Mouse (Mus musculus) limb, embryonic 15.5 days (tissue): Measurements from ENCODE around the gene Tnk2. TPM values are rescaled to one million over a fixed set of nuclear protein-coding genes. Genes with fewer than 3 reads are reported as not detected.

Experiments
- ATAC-seq: fragments of 200-750 bp; cut with Nextera tagmentation; 2 replicates; pipeline ENCODE4 v1.8.0; 2017; ENCODE audit warnings: low read depth, moderate TSS enrichment; ENCODE audit not compliant: insufficient number of reproducible peaks, low FRiP score, low TSS enrichment
- H3K27ac ChIP-seq: fragments of 300-500 bp; sonication (generic); 2 replicates; pipeline ENCODE4 v1.5.1; 2015; ENCODE audit warnings: moderate library complexity, mild to moderate bottlenecking, inconsistent platforms
- H3K27me3 ChIP-seq: fragments of 300-500 bp; sonication (generic); 2 replicates; pipeline ENCODE4 v1.6.1; 2015; ENCODE audit warnings: inconsistent platforms
- H3K36me3 ChIP-seq: fragments of 300-500 bp; sonication (generic); 2 replicates; pipeline ENCODE4 v1.6.1; 2015; ENCODE audit warnings: inconsistent platforms
- H3K4me1 ChIP-seq: fragments of 300-500 bp; sonication (generic); 2 replicates; pipeline ENCODE4 v1.6.1; 2015; ENCODE audit warnings: inconsistent platforms
- H3K4me2 ChIP-seq: fragments of 300-500 bp; sonication (generic); 2 replicates; pipeline ENCODE4 v1.6.1; 2015; ENCODE audit warnings: mild to moderate bottlenecking, inconsistent platforms
- H3K4me3 ChIP-seq: fragments of 300-500 bp; sonication (generic); 2 replicates; pipeline ENCODE4 v1.5.1; 2015; ENCODE audit warnings: mild to moderate bottlenecking, inconsistent platforms
- H3K9ac ChIP-seq: fragments of 300-500 bp; sonication (generic); 2 replicates; pipeline ENCODE4 v1.6.1; 2015; ENCODE audit warnings: inconsistent platforms
- H3K9me3 ChIP-seq: fragments of 300-500 bp; sonication (generic); 2 replicates; pipeline ENCODE4 v1.6.1; 2016; ENCODE audit warnings: inconsistent platforms
- WGBS: fragments of 180-500 bp; shearing (Covaris S2); methylation state at CpG from one replicate; pipeline ENCODE4 v1.1.7; 2015; 5-methylcytosine and 5-hydroxymethylcytosine counted together
- polyA plus RNA-seq: library from polyadenylated mRNA; unstranded; fragments of >200 nt; fragmentation: Nextera tagmentation; extraction: Ambion mirVana; gene quantifications from 2 replicates; pipeline ENCODE4 v1.2.1, GENCODE M21; 2015

Gene Tnk2
- polyA plus RNA-seq, 1 experiment from 2014 or later: 13.9 TPM

- no peaks in the 10 kb centered on the region for H3K27me3 ChIP-seq
Observed at GRCm38 (mm10) chr16:32610460-32611255, 33.0 kb upstream of the Tnk2 start.

GRCm38 (mm10) chr16:32612052-32612451 is 31.6 kb upstream of the Tnk2 start:
- Histone ChIP-seq H3K4me3 (no peak overlapping the region), H3K27ac (no peak overlapping the region), H3K9me3 (no peaks in the 10 kb centered on the region), H3K27me3 (no peaks in the 10 kb centered on the region), H3K4me1 (peaks cover 13% of the 10 kb centered on the region; the same call in 1 of the 2 replicates), H3K9ac (no peak overlapping the region), H3K36me3 (peaks cover 16% of the 10 kb centered on the region; the same call in 1 of the 2 replicates), H3K4me2 (no peak overlapping the region)
- no peak for ATAC-seq
- 69% methylated on average over 1 of the region's 1 CpGs for WGBS

More at GRCm38 (mm10) chr16:32610460-32611255, 33.0 kb upstream of the Tnk2 start:
- Histone ChIP-seq H3K9ac (no peak overlapping the region), H3K9me3 (no peaks in the 10 kb centered on the region), H3K36me3 (peaks cover 10% of the 10 kb centered on the region; the same call in 1 of the 2 replicates), H3K4me1 (peaks cover 13% of the 10 kb centered on the region; the same call in 1 of the 2 replicates), H3K4me3 (peak overlapping the region; percentile 79; the same call in 1 of the 2 replicates), H3K27ac (no peak overlapping the region), H3K4me2 (0 out of 2 replicates have a peak overlapping the region, but pooled peaks have one; percentile 93)
- 80% methylated on average over 5 of the region's 5 CpGs for WGBS
- no peak for ATAC-seq

- Histone ChIP-seq H3K4me3 (no peak overlapping the region), H3K4me1 (peaks cover 13% of the 10 kb centered on the region; the same call in 1 of the 2 replicates), H3K27ac (no peak overlapping the region), H3K9ac (no peak overlapping the region), H3K9me3 (no peaks in the 10 kb centered on the region), H3K4me2 (no peak overlapping the region), H3K36me3 (peaks cover 16% of the 10 kb centered on the region; the same call in 1 of the 2 replicates), H3K27me3 (no peaks in the 10 kb centered on the region)
- no peak for ATAC-seq
- 73% methylated on average over 3 of the region's 3 CpGs for WGBS
Observed at GRCm38 (mm10) chr16:32613269-32613834, 30.3 kb upstream of the Tnk2 start.

- Histone ChIP-seq H3K9me3 (no peaks in the 10 kb centered on the region), H3K4me2 (no peak overlapping the region), H3K36me3 (peaks cover 18% of the 10 kb centered on the region; the same call in 1 of the 2 replicates), H3K9ac (no peak overlapping the region), H3K4me3 (no peak overlapping the region), H3K4me1 (peaks cover 13% of the 10 kb centered on the region; the same call in 1 of the 2 replicates), H3K27ac (no peak overlapping the region), H3K27me3 (no peaks in the 10 kb centered on the region)
- no peak for ATAC-seq
- WGBS: 64% methylated on average over 4 of the region's 4 CpGs
Observed at GRCm38 (mm10) chr16:32614047-32614446, 29.6 kb upstream of the Tnk2 start.

GRCm38 (mm10) chr16:32618946-32619345 is 24.7 kb upstream of the Tnk2 start:
- Histone ChIP-seq H3K9me3 (no peaks in the 10 kb centered on the region), H3K36me3 (peaks cover 44% of the 10 kb centered on the region), H3K4me3 (no peak overlapping the region), H3K9ac (no peak overlapping the region), H3K4me1 (no peaks in the 10 kb centered on the region), H3K4me2 (no peak overlapping the region), H3K27ac (no peak overlapping the region), H3K27me3 (no peaks in the 10 kb centered on the region)
- no peak for ATAC-seq
- 90% methylated on average over 1 of the region's 1 CpGs for WGBS

DNA sequence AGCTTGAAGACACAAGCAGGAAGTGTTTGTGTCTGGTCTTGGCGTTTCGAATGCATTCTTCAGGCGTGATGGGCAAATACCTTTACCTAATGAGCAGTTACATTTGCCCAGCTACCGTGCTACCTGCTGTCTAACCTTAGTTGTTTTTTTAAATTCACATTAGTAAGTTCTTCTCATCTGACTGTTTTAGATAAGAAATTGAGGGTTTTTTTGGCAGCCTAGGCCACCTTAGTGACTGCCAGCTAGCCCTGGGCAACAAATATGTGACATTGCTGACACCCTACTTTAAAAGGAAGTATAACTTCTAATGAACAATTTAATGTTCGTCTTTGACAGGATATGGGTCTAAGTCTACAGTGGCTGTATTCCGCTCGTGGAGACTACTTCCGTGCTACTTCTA is 15.5 kb upstream of the Tnk2 start:
- no peak overlapping the region for H3K4me2 ChIP-seq
- no peaks in the 10 kb centered on the region for H3K9me3 ChIP-seq
- no peaks in the 10 kb centered on the region for H3K4me1 ChIP-seq
- H3K27me3 ChIP-seq: no peaks in the 10 kb centered on the region
- WGBS: 89% methylated on average over 8 of the region's 8 CpGs
- ATAC-seq: no peak
- no peak overlapping the region for H3K27ac ChIP-seq
- peaks cover 55% of the 10 kb centered on the region for H3K36me3 ChIP-seq
- H3K4me3 ChIP-seq: no peak overlapping the region
- no peak overlapping the region for H3K9ac ChIP-seq

DNA sequence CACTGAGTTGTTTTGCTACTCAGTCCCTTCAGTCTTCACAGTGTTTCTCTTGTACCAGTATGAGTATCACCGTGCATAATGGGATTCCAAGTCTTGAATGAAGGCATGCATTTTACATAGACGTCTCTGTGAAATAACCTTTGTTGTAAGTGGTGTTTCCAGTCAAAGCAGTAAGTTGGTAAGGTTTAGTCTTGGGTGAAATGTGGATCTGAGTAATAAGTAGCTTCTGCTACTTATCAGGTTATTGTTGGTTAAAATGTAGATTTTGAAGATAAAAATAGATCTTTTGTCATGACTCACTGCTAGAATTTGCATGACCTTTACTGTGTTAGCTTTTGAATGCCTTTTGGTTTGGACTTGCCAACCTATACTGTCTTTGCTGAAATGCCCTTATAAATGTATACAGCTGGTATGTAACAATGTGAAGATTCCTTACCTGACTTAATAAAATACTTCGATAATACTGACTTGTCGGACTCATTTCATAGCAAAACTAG is 11.3 kb upstream of the Tnk2 start:
- Histone ChIP-seq H3K9ac (no peak overlapping the region), H3K27ac (no peak overlapping the region), H3K4me1 (no peaks in the 10 kb centered on the region), H3K27me3 (no peaks in the 10 kb centered on the region), H3K4me2 (no peak overlapping the region), H3K9me3 (no peaks in the 10 kb centered on the region), H3K4me3 (no peak overlapping the region), H3K36me3 (peaks cover 26% of the 10 kb centered on the region)
- no peak for ATAC-seq
- WGBS: 91% methylated on average over 4 of the region's 4 CpGs

GRCm38 (mm10) chr16:32633486-32634012 is 10.1 kb upstream of the Tnk2 start:
- H3K27me3 ChIP-seq: no peaks in the 10 kb centered on the region
- H3K27ac ChIP-seq: no peak overlapping the region
- peaks cover 19% of the 10 kb centered on the region for H3K36me3 ChIP-seq
- no peak overlapping the region for H3K4me3 ChIP-seq
- H3K9ac ChIP-seq: no peak overlapping the region
- WGBS: 85% methylated on average over 4 of the region's 4 CpGs
- H3K9me3 ChIP-seq: no peaks in the 10 kb centered on the region
- no peak overlapping the region for H3K4me2 ChIP-seq
- ATAC-seq: no peak
- H3K4me1 ChIP-seq: no peaks in the 10 kb centered on the region

DNA sequence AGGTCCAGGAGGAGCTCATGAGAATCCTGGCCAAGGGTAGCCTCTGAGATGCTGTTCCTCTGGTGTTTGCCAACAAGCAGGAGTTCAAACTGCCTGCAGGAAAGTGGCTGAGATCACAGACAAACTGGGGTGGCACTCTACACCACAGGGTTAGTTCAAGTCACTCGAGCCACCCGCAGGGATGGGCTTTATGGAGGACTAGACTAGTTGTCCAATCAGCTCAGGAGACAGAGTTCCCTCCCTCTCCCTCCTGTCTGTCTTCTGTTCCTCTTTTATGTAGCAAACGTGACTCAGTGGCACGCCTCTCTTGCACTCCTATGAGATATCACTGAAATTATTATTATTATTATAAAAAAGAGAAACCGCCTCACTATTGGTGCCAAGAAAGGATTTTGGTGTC is 9.5 kb upstream of the Tnk2 start:
- Histone ChIP-seq H3K9me3 (no peaks in the 10 kb centered on the region), H3K9ac (no peak overlapping the region), H3K4me1 (no peaks in the 10 kb centered on the region), H3K4me2 (no peak overlapping the region), H3K27me3 (no peaks in the 10 kb centered on the region), H3K27ac (no peak overlapping the region), H3K4me3 (no peak overlapping the region), H3K36me3 (peaks cover 14% of the 10 kb centered on the region)
- WGBS: 78% methylated on average over 5 of the region's 5 CpGs
- no peak for ATAC-seq

DNA sequence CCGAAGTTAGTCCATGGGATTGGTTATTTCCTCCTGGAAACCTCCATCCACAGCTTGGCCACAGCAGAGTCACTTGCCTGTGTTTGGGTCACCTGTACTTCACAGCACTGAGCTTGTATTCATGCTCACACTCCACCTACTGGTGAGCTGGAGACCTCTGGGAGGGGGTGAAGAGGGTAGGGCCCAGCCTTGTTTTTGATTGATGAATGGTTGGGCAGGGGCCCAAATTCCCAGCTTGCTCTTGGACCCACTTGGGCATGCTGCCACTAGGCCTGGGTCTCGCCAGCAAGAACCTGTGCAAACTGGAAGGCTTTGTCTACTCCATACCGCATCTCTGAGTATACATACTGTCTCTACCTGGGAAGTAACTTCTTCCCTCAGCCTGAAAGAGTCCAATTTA is 8.4 kb upstream of the Tnk2 start:
- Histone ChIP-seq H3K4me3 (no peak overlapping the region), H3K27ac (no peak overlapping the region), H3K9me3 (no peaks in the 10 kb centered on the region), H3K27me3 (no peaks in the 10 kb centered on the region), H3K9ac (no peak overlapping the region), H3K36me3 (peaks cover 8% of the 10 kb centered on the region), H3K4me1 (0 out of 2 replicates have a peak, but pooled peaks cover 4% of the 10 kb centered on the region), H3K4me2 (no peak overlapping the region)
- ATAC-seq: no peak
- WGBS: 51% methylated on average over 3 of the region's 3 CpGs

DNA sequence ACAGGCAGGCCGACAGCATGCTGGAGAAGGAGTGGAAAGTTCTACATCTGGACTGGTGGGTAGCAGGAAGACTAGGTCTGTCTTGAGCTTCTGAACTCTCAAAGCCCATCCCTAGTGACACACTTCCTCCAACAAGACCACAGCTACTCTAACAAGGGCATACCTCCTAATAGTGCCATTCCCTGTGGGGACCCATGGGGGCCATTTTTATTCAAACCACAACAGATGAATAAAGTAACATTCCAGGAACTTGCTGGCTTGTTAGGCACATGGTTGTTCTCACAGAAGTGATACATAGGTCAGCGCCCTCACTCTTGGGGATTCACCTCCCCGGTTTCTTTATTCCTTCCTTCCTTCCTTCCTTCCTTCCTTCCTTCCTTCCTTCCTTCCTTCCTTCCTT is 7.3 kb upstream of the Tnk2 start:
- Histone ChIP-seq H3K27ac (no peak overlapping the region), H3K27me3 (no peaks in the 10 kb centered on the region), H3K9me3 (no peaks in the 10 kb centered on the region), H3K9ac (no peak overlapping the region), H3K4me1 (peaks cover 7% of the 10 kb centered on the region; the same call in 1 of the 2 replicates), H3K4me3 (no peak overlapping the region), H3K36me3 (peaks cover 4% of the 10 kb centered on the region; the same call in 1 of the 2 replicates), H3K4me2 (no peak overlapping the region)
- WGBS: 89% methylated on average over 3 of the region's 3 CpGs
- no peak for ATAC-seq
